Mouse (Mus musculus) ovary, adult 18-20 months (tissue): Measurements from ENCODE around the gene Gm20850.
"Not testable (repeated sequence)": the region's sequence is repeated elsewhere in the genome, so short reads cannot be mapped to it uniquely, and the experiment has no call there.

ENCODE experiments used
- DNase-seq: peaks from one replicate; pipeline ENCODE4 v3.0.0; 2022; ENCODE audit warnings: low spot score, mixed read lengths

Gm20850 gene

GRCm38 (mm10) chrY:75715022-75715421 lies at the start of gene Gm20850:
Gene Gm20850, plus strand, starts transcription at chrY:75715322.
- DNase-seq, result not testable (repeated sequence)
